Mouse (Mus musculus) cerebellum, adult 2 months (tissue): ENCODE measurements around the gene Ascc2.

Experiments
- CTCF ChIP-seq: fragments of 200-500 bp; IDR thresholded peaks from 2 replicates; pipeline ENCODE4 v1.5.1; 2011; ENCODE audit warnings: low read depth, mild to moderate bottlenecking, control low read depth, low read length, moderate library complexity, borderline replicate concordance; ENCODE audit not compliant: insufficient read depth
- POLR2A ChIP-seq: fragments of 200-500 bp; IDR thresholded peaks from 2 replicates; pipeline ENCODE4 v1.6.1; 2011; ENCODE audit warnings: low read length, control low read depth, borderline replicate concordance; ENCODE audit not compliant: insufficient read depth

GRCm38 (mm10) chr11:4680126-4680525 lies 42.6 kb downstream of the Ascc2 start:
- no peak for TF ChIP-seq POLR2A
- no peak for TF ChIP-seq CTCF
